Mouse (Mus musculus): Measurements from ENCODE around the gene Eef1a2.

GRCm38 (mm10) chr2:181130245-181130644, 26.6 kb downstream of the Eef1a2 start:
- no peak for TF ChIP-seq POLR2A (IDR thresholded peaks at IDR 0.05; ENCODE audit: extremely low read depth, insufficient read depth, low read length)
- TF ChIP-seq CTCF (IDR thresholded peaks at IDR 0.05; ENCODE audit: low read depth, low read length): no peak

All from liver, adult 2 months (tissue).